Mouse (Mus musculus): ENCODE results near the gene Sgcd. TPM values are rescaled to one million over a fixed set of nuclear protein-coding genes. Genes with fewer than 3 reads are reported as not detected.

Sgcd gene
- polyA plus RNA-seq, 1 experiment from 2014 or later, result 4.5 TPM

DNA sequence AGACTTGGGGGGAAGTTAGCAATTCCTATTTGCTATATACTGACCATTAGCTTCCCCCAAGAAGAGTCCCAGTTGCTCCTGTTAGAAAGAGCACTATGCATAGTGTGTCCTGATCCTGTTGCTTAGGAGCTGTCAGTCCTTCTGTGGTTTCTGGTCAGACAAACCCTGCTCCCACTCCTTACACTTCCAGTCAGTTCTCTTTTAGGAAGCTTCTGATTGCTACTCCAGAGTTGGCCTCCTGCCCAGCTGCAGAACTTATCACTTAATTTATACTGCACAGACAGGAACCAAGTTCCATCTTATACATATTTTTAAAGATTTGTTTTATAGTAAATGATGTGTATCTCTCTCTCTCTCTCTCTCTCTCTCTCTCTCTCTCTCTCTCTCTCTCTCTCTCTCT is 878.5 kb downstream of the Sgcd start:
- no peak overlapping the region for H3K27ac ChIP-seq (replicated peaks)
- H3K4me1 ChIP-seq (replicated peaks), result no peaks in the 10 kb centered on the region
- ATAC-seq (ENCODE audit: low FRiP score, low read depth), result no peak
- H3K27me3 ChIP-seq, result no peaks in the 10 kb centered on the region
- H3K36me3 ChIP-seq, result no peaks in the 10 kb centered on the region
- H3K9me3 ChIP-seq, result no peaks in the 10 kb centered on the region
- H3K9ac ChIP-seq, result no peak overlapping the region
- no peak overlapping the region for H3K4me2 ChIP-seq
- H3K4me3 ChIP-seq, result no peak overlapping the region

- Histone ChIP-seq H3K27ac (replicated peaks) (no peak overlapping the region), H3K9me3 (no peaks in the 10 kb centered on the region), H3K4me1 (replicated peaks) (no peaks in the 10 kb centered on the region), H3K4me3 (no peak overlapping the region), H3K36me3 (no peaks in the 10 kb centered on the region), H3K9ac (no peak overlapping the region), H3K4me2 (no peak overlapping the region), H3K27me3 (no peaks in the 10 kb centered on the region)
- WGBS, result 72% methylated on average over 2 of the region's 2 CpGs
- no peak for ATAC-seq (ENCODE audit: low FRiP score, low read depth)
Measured at GRCm38 (mm10) chr11:47107661-47108060, 881.1 kb downstream of the Sgcd start.

DNA sequence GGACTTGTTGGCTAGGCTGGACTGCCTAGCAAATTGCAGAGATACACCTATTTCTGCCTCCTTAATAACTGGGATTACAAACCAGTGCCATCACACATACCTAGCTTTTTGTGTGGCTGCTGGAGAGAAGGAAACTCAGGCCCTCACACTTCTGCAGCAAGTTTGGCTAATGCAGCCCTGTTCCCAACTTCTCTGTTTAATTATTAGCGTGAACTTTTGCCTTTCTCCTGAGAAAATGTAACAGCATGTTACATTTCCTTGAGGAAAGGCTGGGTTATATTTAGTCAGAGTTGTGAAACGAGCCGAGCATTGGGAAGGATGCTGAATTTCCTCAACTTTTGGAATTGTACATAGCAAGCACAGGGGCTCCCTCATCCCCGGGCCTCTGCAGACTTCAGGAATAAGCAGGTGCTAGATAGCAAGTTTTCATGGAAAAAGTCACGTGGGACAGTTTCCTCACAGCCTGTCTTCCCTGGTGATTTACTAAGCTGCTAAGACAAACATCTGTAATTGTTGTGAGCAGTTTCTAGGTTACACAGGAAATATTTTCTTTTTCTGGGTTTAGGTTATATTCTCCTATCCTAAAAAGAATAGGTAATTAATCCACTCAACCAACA is 895.4 kb downstream of the Sgcd start:
- H3K9ac ChIP-seq, result no peak overlapping the region
- H3K9me3 ChIP-seq, result no peaks in the 10 kb centered on the region
- no peak overlapping the region for H3K27ac ChIP-seq (replicated peaks)
- H3K27me3 ChIP-seq, result no peaks in the 10 kb centered on the region
- WGBS, result 80% methylated on average over 5 of the region's 5 CpGs
- ATAC-seq (ENCODE audit: low FRiP score, low read depth), result no peak
- H3K4me1 ChIP-seq (replicated peaks), result no peaks in the 10 kb centered on the region
- no peak overlapping the region for H3K4me2 ChIP-seq
- H3K36me3 ChIP-seq, result no peaks in the 10 kb centered on the region
- H3K4me3 ChIP-seq, result no peak overlapping the region

DNA sequence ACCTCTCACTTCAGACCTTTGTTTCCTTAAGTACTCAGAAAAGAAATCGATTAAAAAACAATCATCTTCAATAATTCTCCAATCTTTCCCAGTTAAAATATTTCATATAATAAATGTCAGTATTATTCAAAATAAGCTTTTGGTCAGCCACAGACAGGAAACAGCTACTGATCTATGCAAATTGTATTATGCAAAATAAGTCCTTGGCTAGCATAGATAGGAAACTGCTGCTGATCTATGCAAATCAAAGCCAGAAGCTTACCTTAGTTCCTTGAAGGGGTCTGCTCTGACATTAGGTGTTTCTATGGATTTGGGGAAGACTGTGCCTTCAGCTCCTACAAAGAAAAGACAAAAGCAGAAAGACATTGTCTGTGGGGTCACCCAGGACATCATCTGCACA is 906.3 kb downstream of the Sgcd start:
- Histone ChIP-seq H3K4me3 (no peak overlapping the region), H3K9ac (no peak overlapping the region), H3K4me1 (replicated peaks) (no peaks in the 10 kb centered on the region), H3K4me2 (no peak overlapping the region), H3K36me3 (no peaks in the 10 kb centered on the region), H3K9me3 (no peaks in the 10 kb centered on the region), H3K27ac (replicated peaks) (no peak overlapping the region), H3K27me3 (no peaks in the 10 kb centered on the region)
- ATAC-seq (ENCODE audit: low FRiP score, low read depth), result no peak
- WGBS, result 91% methylated on average over 1 of the region's 1 CpGs

DNA sequence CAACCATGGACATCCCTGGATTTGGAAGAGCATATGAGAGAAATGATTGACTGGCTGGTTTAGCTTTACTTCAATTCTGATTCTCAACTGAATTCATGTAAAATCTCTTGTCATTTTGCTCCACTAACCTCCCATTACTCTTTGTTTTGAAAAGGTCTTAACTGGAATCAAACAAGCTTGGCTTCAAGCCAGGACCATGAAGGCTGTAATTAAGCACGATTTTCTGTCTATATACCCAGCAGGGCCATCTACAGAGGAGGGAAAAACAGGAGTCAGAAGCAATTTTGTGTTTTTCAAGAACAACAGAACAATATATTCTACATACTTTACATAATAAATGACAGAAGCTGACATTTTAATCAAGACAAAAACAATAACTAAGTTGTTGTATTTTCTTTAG is 915.2 kb downstream of the Sgcd start:
- ATAC-seq (ENCODE audit: low FRiP score, low read depth), result no peak
- no peaks in the 10 kb centered on the region for H3K4me1 ChIP-seq (replicated peaks)
- H3K4me3 ChIP-seq, result no peak overlapping the region
- no peaks in the 10 kb centered on the region for H3K27me3 ChIP-seq
- no peaks in the 10 kb centered on the region for H3K36me3 ChIP-seq
- no peak overlapping the region for H3K27ac ChIP-seq (replicated peaks)
- WGBS, result 32% methylated on average over 1 of the region's 1 CpGs
- no peak overlapping the region for H3K9ac ChIP-seq
- no peak overlapping the region for H3K4me2 ChIP-seq
- no peaks in the 10 kb centered on the region for H3K9me3 ChIP-seq

DNA sequence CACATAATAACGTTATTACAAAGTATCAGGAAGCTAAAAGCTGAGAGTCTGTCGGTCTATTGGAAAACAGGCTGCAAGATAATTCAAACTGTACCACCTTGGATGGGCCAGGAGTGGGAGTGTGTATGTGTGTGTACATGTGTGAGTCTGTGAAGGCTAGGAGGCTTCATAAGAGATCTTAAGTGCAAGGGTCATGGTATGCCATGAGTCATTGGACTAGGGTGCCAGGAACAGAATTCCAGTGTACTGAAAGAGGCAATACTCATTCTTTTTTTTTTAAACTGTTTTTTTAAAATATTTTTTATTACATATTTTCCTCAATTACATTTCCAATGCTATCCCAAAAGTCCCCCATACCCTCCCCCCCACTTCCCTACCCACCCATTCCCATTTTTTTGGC is 917.6 kb downstream of the Sgcd start:
- Histone ChIP-seq H3K9ac (no peak overlapping the region), H3K36me3 (no peaks in the 10 kb centered on the region), H3K9me3 (no peaks in the 10 kb centered on the region), H3K4me3 (no peak overlapping the region), H3K27me3 (no peaks in the 10 kb centered on the region), H3K4me1 (replicated peaks) (no peaks in the 10 kb centered on the region), H3K27ac (replicated peaks) (no peak overlapping the region), H3K4me2 (no peak overlapping the region)
- no peak for ATAC-seq (ENCODE audit: low FRiP score, low read depth)
- 94% methylated on average over 2 of the region's 2 CpGs for WGBS

GRCm38 (mm10) chr11:47069769-47070384 is 918.9 kb downstream of the Sgcd start:
- H3K4me2 ChIP-seq, result no peak overlapping the region
- H3K27ac ChIP-seq (replicated peaks), result no peak overlapping the region
- H3K27me3 ChIP-seq, result no peaks in the 10 kb centered on the region
- no peak overlapping the region for H3K4me3 ChIP-seq
- WGBS, result 71% methylated on average over 2 of the region's 2 CpGs
- no peaks in the 10 kb centered on the region for H3K9me3 ChIP-seq
- no peak overlapping the region for H3K9ac ChIP-seq
- no peaks in the 10 kb centered on the region for H3K4me1 ChIP-seq (replicated peaks)
- H3K36me3 ChIP-seq, result no peaks in the 10 kb centered on the region
- ATAC-seq (ENCODE audit: low FRiP score, low read depth), result no peak

- 82% methylated on average over 4 of the region's 4 CpGs for WGBS
- Histone ChIP-seq H3K27me3 (no peaks in the 10 kb centered on the region), H3K4me3 (no peak overlapping the region), H3K9ac (no peak overlapping the region), H3K36me3 (no peaks in the 10 kb centered on the region), H3K27ac (replicated peaks) (no peak overlapping the region), H3K4me2 (no peak overlapping the region), H3K4me1 (replicated peaks) (no peaks in the 10 kb centered on the region), H3K9me3 (no peaks in the 10 kb centered on the region)
- ATAC-seq (ENCODE audit: low FRiP score, low read depth), result no peak
Measured at GRCm38 (mm10) chr11:47063690-47064089, 925.1 kb downstream of the Sgcd start.

DNA sequence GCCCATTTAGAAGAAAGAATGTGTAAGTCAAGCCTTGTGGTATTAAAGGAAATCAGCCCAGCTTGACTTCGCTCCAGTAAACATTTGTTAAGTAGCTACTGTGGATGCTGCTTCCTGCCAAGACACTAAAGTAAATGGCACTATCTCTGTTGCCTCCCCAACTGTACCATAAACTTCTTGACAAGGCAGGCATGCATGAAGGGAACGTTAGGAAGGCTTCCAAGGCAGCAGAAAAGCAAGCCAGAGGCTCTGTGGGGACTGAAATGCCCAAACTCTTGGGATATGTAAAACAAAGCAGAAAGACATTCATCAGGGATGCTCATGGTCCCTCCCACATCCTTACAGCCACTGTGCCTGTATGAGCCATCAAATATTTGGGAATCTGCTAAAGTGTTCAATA is 938.4 kb downstream of the Sgcd start:
- ATAC-seq (ENCODE audit: low FRiP score, low read depth), result no peak
- no peaks in the 10 kb centered on the region for H3K27me3 ChIP-seq
- H3K9me3 ChIP-seq, result no peaks in the 10 kb centered on the region
- H3K9ac ChIP-seq, result no peak overlapping the region
- H3K36me3 ChIP-seq, result no peaks in the 10 kb centered on the region
- no peak overlapping the region for H3K27ac ChIP-seq (replicated peaks)
- WGBS, result 55% methylated on average over 2 of the region's 2 CpGs
- H3K4me2 ChIP-seq, result no peak overlapping the region
- H3K4me1 ChIP-seq (replicated peaks), result no peaks in the 10 kb centered on the region
- no peak overlapping the region for H3K4me3 ChIP-seq

- H3K36me3 ChIP-seq, result no peaks in the 10 kb centered on the region
- H3K27me3 ChIP-seq, result no peaks in the 10 kb centered on the region
- ATAC-seq (ENCODE audit: low FRiP score, low read depth), result no peak
- H3K9me3 ChIP-seq, result no peaks in the 10 kb centered on the region
- no peaks in the 10 kb centered on the region for H3K4me1 ChIP-seq (replicated peaks)
- no peak overlapping the region for H3K4me2 ChIP-seq
- no peak overlapping the region for H3K4me3 ChIP-seq
- 76% methylated on average over 4 of the region's 4 CpGs for WGBS
- no peak overlapping the region for H3K9ac ChIP-seq
- no peak overlapping the region for H3K27ac ChIP-seq (replicated peaks)
Measured at GRCm38 (mm10) chr11:47049756-47050155, 939.0 kb downstream of the Sgcd start.

- no peak overlapping the region for H3K27ac ChIP-seq (replicated peaks)
- H3K4me1 ChIP-seq (replicated peaks), result no peaks in the 10 kb centered on the region
Measured at GRCm38 (mm10) chr11:47032318-47032717, 956.5 kb downstream of the Sgcd start.

GRCm38 (mm10) chr11:47020874-47021273 is 967.9 kb downstream of the Sgcd start:
- Histone ChIP-seq H3K4me2 (no peak overlapping the region), H3K4me1 (replicated peaks) (peaks cover 5% of the 10 kb centered on the region), H3K27ac (replicated peaks) (no peak overlapping the region), H3K36me3 (no peaks in the 10 kb centered on the region), H3K9ac (no peak overlapping the region), H3K9me3 (no peaks in the 10 kb centered on the region), H3K27me3 (no peaks in the 10 kb centered on the region), H3K4me3 (no peak overlapping the region)
- WGBS, result 67% methylated on average over 6 of the region's 6 CpGs
- ATAC-seq (ENCODE audit: low FRiP score, low read depth), result no peak

More at GRCm38 (mm10) chr11:47032318-47032717, 956.5 kb downstream of the Sgcd start:
- Histone ChIP-seq H3K4me3 (no peak overlapping the region), H3K9ac (no peak overlapping the region), H3K4me2 (no peak overlapping the region), H3K9me3 (no peaks in the 10 kb centered on the region), H3K27me3 (no peaks in the 10 kb centered on the region), H3K36me3 (no peaks in the 10 kb centered on the region)
- WGBS, result 90% methylated on average over 5 of the region's 5 CpGs
- no peak for ATAC-seq (ENCODE audit: low FRiP score, low read depth)

- Histone ChIP-seq H3K9ac (no peak overlapping the region), H3K9me3 (no peaks in the 10 kb centered on the region), H3K27me3 (no peaks in the 10 kb centered on the region), H3K36me3 (no peaks in the 10 kb centered on the region), H3K4me2 (no peak overlapping the region), H3K4me1 (replicated peaks) (peaks cover 5% of the 10 kb centered on the region), H3K4me3 (no peak overlapping the region), H3K27ac (replicated peaks) (no peak overlapping the region)
- 18% methylated on average over 2 of the region's 2 CpGs for WGBS
- ATAC-seq (ENCODE audit: low FRiP score, low read depth), result peak; percentile 65
Measured at GRCm38 (mm10) chr11:47018139-47018538, 970.6 kb downstream of the Sgcd start.

All from hindbrain, embryonic 15.5 days (tissue).